Mouse (Mus musculus): Measurements from ENCODE around the gene Gal3st2.
"Not testable (repeated sequence)": the region's sequence is repeated elsewhere in the genome, so short reads cannot be mapped to it uniquely, and the experiment has no call there.

Gene Gal3st2

GRCm38 (mm10) chr1:93861048-93861447 lies at the start of gene Gal3st2:
TSS of gene Gal3st2 (plus strand) at chr1:93861306.
- DNase-seq (ENCODE audit: extremely low read depth, insufficient read length, low spot score) = not testable (repeated sequence)

GRCm38 (mm10) chr1:93811495-93812039 lies 49.5 kb upstream of the Gal3st2 start:
- DNase-seq (ENCODE audit: extremely low read depth, insufficient read length, low spot score) = no peak

- no peak for DNase-seq (ENCODE audit: extremely low read depth, insufficient read length, low spot score)
Measured at GRCm38 (mm10) chr1:93817823-93818532, 43.1 kb upstream of the Gal3st2 start.

- DNase-seq (ENCODE audit: extremely low read depth, insufficient read length, low spot score) = no peak
Measured at GRCm38 (mm10) chr1:93818722-93819121, 42.4 kb upstream of the Gal3st2 start.

- no peak for DNase-seq (ENCODE audit: extremely low read depth, insufficient read length, low spot score)
Measured at GRCm38 (mm10) chr1:93823796-93824495, 37.2 kb upstream of the Gal3st2 start.

- DNase-seq (ENCODE audit: extremely low read depth, insufficient read length, low spot score) = no peak
Measured at GRCm38 (mm10) chr1:93824609-93825008, 36.5 kb upstream of the Gal3st2 start, which contains the start of gene D2hgdh. TSS of gene D2hgdh (plus strand) at chr1:93824909.

- DNase-seq (ENCODE audit: extremely low read depth, insufficient read length, low spot score) = peak; percentile 96
Measured at GRCm38 (mm10) chr1:93825105-93825674, 35.9 kb upstream of the Gal3st2 start.

GRCm38 (mm10) chr1:93825771-93826539 lies 35.2 kb upstream of the Gal3st2 start:
- no peak for DNase-seq (ENCODE audit: extremely low read depth, insufficient read length, low spot score)

- DNase-seq (ENCODE audit: extremely low read depth, insufficient read length, low spot score) = no peak
Measured at GRCm38 (mm10) chr1:93826540-93826835, 34.6 kb upstream of the Gal3st2 start.

GRCm38 (mm10) chr1:93832754-93833360 lies 28.2 kb upstream of the Gal3st2 start:
- DNase-seq (ENCODE audit: extremely low read depth, insufficient read length, low spot score) = not testable (repeated sequence)

GRCm38 (mm10) chr1:93834671-93835150 lies 26.4 kb upstream of the Gal3st2 start:
- no peak for DNase-seq (ENCODE audit: extremely low read depth, insufficient read length, low spot score)

GRCm38 (mm10) chr1:93835211-93835610 lies 25.9 kb upstream of the Gal3st2 start:
- no peak for DNase-seq (ENCODE audit: extremely low read depth, insufficient read length, low spot score)

- DNase-seq (ENCODE audit: extremely low read depth, insufficient read length, low spot score) = peak; percentile 45
Measured at GRCm38 (mm10) chr1:93835876-93836531, 25.1 kb upstream of the Gal3st2 start.

GRCm38 (mm10) chr1:93836532-93836913 lies 24.6 kb upstream of the Gal3st2 start:
- DNase-seq (ENCODE audit: extremely low read depth, insufficient read length, low spot score) = no peak

- no peak for DNase-seq (ENCODE audit: extremely low read depth, insufficient read length, low spot score)
Measured at GRCm38 (mm10) chr1:93837335-93837734, 23.8 kb upstream of the Gal3st2 start.

GRCm38 (mm10) chr1:93838569-93838968 lies 22.5 kb upstream of the Gal3st2 start:
- DNase-seq (ENCODE audit: extremely low read depth, insufficient read length, low spot score) = not testable (repeated sequence)

GRCm38 (mm10) chr1:93845766-93846366 lies 15.2 kb upstream of the Gal3st2 start:
- not testable (repeated sequence) for DNase-seq (ENCODE audit: extremely low read depth, insufficient read length, low spot score)

GRCm38 (mm10) chr1:93855790-93856189 lies 5.3 kb upstream of the Gal3st2 start:
- not testable (repeated sequence) for DNase-seq (ENCODE audit: extremely low read depth, insufficient read length, low spot score)

- DNase-seq (ENCODE audit: extremely low read depth, insufficient read length, low spot score) = no peak
Measured at GRCm38 (mm10) chr1:93857370-93857769, 3.7 kb upstream of the Gal3st2 start.

Measured in 3134 (cell line).